Mouse (Mus musculus) testis, adult 2 months (tissue): ENCODE measurements around the gene Pard3b. TPM values are rescaled to one million over a fixed set of nuclear protein-coding genes. Genes with fewer than 3 reads are reported as not detected.

ENCODE experiments used
- H3K27ac ChIP-seq: fragments of 200-500 bp; 2 replicates; pipeline ENCODE4 v1.5.1; 2012; ENCODE audit warnings: low read depth, low read length; ENCODE audit not compliant: control insufficient read depth, insufficient read depth
- H3K27me3 ChIP-seq: fragments of 200-500 bp; 2 replicates; pipeline ENCODE4 v1.6.1; 2012; ENCODE audit warnings: mild to moderate bottlenecking, low read length, moderate library complexity; ENCODE audit not compliant: control insufficient read depth, insufficient read depth
- H3K36me3 ChIP-seq: fragments of 200-500 bp; 2 replicates; pipeline ENCODE4 v1.6.1; 2012; ENCODE audit warnings: mild to moderate bottlenecking, low read length; ENCODE audit not compliant: control insufficient read depth, insufficient read depth
- H3K4me1 ChIP-seq: fragments of 200-500 bp; 2 replicates; pipeline ENCODE4 v1.6.1; 2012; ENCODE audit warnings: low read length; ENCODE audit not compliant: control insufficient read depth, insufficient read depth
- H3K4me3 ChIP-seq: fragments of 200-500 bp; 2 replicates; pipeline ENCODE4 v1.5.1; 2012; ENCODE audit warnings: low read depth, mild to moderate bottlenecking, low read length, moderate library complexity, mixed read lengths; ENCODE audit not compliant: control insufficient read depth
- CTCF ChIP-seq: fragments of 200-500 bp; IDR thresholded peaks from 2 replicates; pipeline ENCODE4 v1.5.1; 2012; ENCODE audit warnings: low read depth, mild to moderate bottlenecking, inconsistent platforms, low read length, moderate library complexity; ENCODE audit not compliant: control insufficient read depth, insufficient read depth, insufficient replicate concordance
- POLR2A ChIP-seq: fragments of 200-500 bp; IDR thresholded peaks from 2 replicates; pipeline ENCODE4 v1.6.1; 2012; ENCODE audit warnings: low read depth, mild to moderate bottlenecking, inconsistent platforms, low read length, moderate library complexity; ENCODE audit not compliant: control insufficient read depth
- polyA plus RNA-seq: library from polyadenylated mRNA; depleted of rRNA; stranded (reverse); fragments of >200 nt; gene quantifications from 2 replicates; pipeline ENCODE4 v1.2.3, GENCODE M21; 2012

The Pard3b gene
- polyA plus RNA-seq, 1 experiment = 1.3 TPM

DNA sequence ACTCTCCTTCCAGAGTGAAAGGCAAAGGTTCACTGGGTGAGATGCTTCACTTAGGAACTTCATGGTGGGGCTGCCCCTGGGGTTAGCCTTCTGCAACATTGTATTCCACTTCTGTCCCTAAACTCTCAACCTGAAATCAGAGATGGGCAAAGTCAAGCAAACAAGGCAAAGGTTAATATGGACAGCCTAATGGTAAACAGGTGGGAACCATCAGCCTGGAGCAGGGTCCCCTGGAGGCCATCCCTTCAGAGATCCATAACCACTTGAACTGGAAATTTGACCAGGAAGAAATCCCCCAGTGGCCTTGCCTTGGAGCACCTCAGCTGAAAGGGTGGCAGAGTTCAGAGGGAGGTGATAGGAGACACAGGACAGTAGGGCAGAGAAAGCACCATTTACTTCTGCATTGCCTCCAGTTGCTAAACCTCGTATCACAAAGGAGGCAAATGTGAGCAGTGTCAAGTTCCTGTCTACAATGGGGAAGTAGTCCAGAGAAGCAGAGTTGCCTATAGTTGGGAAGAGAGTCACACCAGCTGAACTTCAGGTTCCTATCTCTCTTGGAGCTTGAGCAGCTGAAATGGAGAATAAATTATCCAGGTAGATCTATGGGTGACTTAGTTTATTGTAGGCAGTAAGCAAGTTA, 412.7 kb downstream of the Pard3b start:
- Histone ChIP-seq H3K4me3 (no peak overlapping the region), H3K36me3 (no peaks in the 10 kb centered on the region), H3K27ac (no peak overlapping the region), H3K27me3 (no peaks in the 10 kb centered on the region), H3K4me1 (no peaks in the 10 kb centered on the region)
- TF ChIP-seq POLR2A (no peak), CTCF (no peak)

DNA sequence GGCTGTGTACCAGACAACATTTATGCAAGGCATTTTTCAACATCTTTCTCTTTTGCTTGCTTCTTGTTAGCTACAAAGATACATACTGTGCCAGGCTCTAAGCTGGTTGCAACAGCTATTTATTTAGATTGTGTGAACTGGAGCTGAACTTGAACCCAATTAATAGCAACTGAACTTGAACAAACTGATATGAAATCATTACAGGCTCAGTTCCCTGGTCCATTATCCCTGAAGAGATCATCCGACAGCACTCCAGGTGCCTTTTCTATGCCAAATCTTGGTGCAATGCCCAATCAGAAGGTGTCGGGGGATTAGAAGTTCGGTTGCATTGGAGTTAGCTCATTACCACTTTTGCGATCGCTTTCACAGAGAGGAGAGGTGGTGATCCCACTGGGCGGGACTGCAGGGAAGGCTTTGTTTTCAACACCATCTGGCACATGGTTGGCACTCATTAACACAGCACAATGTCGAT, 414.6 kb downstream of the Pard3b start:
- no peaks in the 10 kb centered on the region for H3K27me3 ChIP-seq
- no peak overlapping the region for H3K4me3 ChIP-seq
- no peaks in the 10 kb centered on the region for H3K36me3 ChIP-seq
- H3K27ac ChIP-seq = no peak overlapping the region
- TF ChIP-seq POLR2A (no peak), CTCF (no peak)
- no peaks in the 10 kb centered on the region for H3K4me1 ChIP-seq

DNA sequence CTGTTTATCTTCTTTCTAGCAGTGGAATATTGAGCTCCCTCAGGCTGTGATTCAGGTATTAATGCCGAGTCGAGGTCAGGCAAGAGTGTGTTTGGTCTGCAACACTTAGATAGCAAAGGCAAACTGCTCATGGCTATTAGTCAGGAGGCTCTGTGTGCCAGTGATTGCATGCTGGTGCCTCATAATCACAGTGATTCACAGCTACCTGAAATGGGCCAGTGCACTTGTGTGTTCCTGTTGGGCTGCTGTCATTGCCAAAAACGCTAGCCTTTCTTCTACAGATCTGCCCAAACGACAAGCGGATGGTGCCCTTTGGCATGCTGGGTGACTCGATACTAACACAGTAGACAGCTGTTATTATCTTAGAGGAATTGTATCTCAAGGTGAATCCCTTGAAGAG, 416.7 kb downstream of the Pard3b start:
- Histone ChIP-seq H3K36me3 (no peaks in the 10 kb centered on the region), H3K4me3 (no peak overlapping the region), H3K4me1 (no peaks in the 10 kb centered on the region), H3K27ac (no peak overlapping the region), H3K27me3 (no peaks in the 10 kb centered on the region)
- no peak for TF ChIP-seq CTCF
- TF ChIP-seq POLR2A = no peak

DNA sequence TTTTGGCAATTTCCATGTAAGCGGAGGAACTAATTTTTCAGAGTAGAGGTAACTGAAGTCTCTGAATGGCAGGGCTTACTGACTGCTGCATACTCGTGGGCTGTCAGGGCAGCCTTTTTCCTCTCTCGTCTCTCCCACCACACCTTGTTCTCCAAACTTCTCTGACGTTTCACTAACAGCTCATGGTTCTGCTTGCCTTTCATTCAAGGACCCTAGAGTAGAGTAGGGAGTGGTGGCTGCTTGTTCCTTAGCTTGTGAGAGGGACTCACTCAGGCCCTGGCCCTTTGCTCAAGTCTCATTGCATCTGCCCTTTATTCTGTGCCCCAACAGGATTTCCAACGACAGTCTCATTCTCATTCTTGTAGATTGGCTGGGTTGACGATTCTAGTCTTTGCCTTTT, 432.0 kb downstream of the Pard3b start:
- no peak overlapping the region for H3K4me3 ChIP-seq
- no peaks in the 10 kb centered on the region for H3K36me3 ChIP-seq
- H3K4me1 ChIP-seq = no peaks in the 10 kb centered on the region
- no peak overlapping the region for H3K27ac ChIP-seq
- TF ChIP-seq CTCF (no peak), POLR2A (no peak)
- H3K27me3 ChIP-seq = no peaks in the 10 kb centered on the region

DNA sequence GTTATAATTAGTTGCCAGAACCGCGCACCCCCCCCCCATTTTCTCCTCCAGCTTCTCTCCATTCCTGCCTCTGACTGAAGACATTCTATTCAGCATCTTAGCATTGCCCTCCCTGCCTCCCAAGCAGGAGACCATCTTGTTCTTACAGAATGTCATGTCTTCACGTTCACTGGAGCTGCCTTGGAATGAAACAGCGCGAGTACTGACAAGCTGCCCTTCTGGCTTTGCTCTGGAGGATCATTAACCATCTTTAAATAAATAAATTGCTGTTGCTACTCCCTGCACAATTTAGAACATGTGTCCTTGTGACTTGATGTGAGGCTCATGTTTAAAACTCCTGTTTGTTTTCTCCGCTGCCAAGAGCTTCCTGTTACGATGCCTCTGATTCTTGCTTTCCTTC, 432.5 kb downstream of the Pard3b start:
- Histone ChIP-seq H3K27ac (no peak overlapping the region), H3K27me3 (no peaks in the 10 kb centered on the region), H3K4me3 (no peak overlapping the region), H3K36me3 (no peaks in the 10 kb centered on the region), H3K4me1 (no peaks in the 10 kb centered on the region)
- TF ChIP-seq CTCF (no peak), POLR2A (no peak)

DNA sequence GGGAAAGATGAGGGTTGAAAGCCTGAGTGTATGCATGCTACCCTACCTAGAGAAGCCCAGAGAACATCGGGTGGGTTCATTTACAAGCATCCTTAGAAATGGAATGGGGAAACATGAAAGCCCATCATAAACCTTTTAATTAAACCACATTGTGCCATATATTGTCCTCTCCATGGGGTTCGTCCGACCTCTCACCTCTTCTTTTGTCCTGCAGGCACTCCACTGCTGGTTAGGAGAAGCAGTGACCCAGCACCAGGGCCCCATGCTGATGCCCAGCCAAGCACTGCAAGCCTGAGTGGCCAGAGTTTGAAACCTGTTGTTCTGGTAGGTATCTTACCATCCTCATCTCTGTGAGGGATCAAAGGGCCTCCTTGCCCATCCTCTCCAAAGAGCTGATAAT, 437.5 kb downstream of the Pard3b start:
- Histone ChIP-seq H3K27me3 (no peaks in the 10 kb centered on the region), H3K4me3 (no peak overlapping the region), H3K4me1 (no peaks in the 10 kb centered on the region), H3K36me3 (no peaks in the 10 kb centered on the region), H3K27ac (no peak overlapping the region)
- TF ChIP-seq CTCF (no peak), POLR2A (no peak)

DNA sequence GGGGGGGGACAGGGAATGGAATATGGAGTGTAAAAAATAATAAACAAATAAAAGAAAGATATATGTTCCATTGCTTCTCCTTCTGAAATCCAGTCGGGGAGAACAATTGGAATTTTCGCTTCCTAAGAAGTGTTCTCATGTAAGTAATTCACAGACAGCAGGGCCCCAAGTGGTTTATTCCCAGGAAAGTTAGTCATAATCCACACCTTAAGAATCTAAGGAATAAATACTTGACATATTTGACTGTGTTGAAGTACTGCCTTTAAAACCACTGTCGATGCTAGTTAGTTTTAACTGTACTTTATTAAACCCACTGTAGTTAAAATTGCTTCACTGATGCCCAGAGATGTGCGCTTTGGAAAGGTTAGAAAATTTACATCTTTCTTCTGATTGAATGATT, 442.5 kb downstream of the Pard3b start:
- no peak overlapping the region for H3K27ac ChIP-seq
- no peak for TF ChIP-seq CTCF
- no peak for TF ChIP-seq POLR2A
- no peaks in the 10 kb centered on the region for H3K27me3 ChIP-seq
- H3K4me3 ChIP-seq = no peak overlapping the region
- no peaks in the 10 kb centered on the region for H3K4me1 ChIP-seq
- no peaks in the 10 kb centered on the region for H3K36me3 ChIP-seq

DNA sequence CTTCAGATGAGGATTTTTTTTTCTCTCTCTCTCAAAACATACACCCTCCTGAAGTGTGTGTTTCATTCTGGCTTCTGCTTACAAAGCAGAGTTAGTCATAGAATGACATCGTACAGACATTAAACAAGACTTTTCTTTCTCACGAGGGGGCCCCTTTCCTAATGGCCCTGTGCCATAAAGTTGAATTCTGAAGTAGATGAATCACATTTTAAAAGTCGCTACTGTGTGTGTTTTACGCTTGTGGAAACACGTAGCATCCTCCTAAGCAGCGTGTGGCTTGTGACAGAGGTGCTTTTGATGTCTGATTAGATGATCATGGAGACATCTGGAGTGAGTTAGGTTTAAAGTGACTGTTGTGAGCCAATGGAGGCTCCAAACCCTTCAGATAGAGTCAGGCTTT, 447.4 kb downstream of the Pard3b start:
- no peak overlapping the region for H3K27ac ChIP-seq
- H3K4me1 ChIP-seq = no peaks in the 10 kb centered on the region
- TF ChIP-seq CTCF (no peak), POLR2A (no peak)
- H3K27me3 ChIP-seq = no peaks in the 10 kb centered on the region
- no peak overlapping the region for H3K4me3 ChIP-seq
- no peaks in the 10 kb centered on the region for H3K36me3 ChIP-seq

DNA sequence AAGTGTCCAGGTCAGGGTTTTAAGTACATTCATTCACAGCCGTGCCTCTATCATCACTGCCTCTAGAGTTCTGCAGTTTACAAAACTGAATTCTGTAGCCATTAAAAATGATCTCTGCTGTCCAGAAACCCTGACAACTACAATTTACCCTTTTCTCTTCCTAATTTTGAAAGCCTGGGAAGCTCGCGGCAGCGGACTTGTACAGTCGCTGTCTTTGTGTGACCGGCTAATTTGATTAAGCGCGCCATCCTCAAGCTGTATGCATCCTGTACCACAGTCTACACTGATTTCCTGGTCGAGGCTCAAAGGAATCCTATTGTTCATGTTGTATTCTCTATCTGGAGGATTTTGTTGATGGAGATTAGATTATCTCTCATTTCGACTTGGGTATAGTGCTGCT, 448.8 kb downstream of the Pard3b start:
- Histone ChIP-seq H3K4me1 (no peaks in the 10 kb centered on the region), H3K36me3 (no peaks in the 10 kb centered on the region), H3K27ac (no peak overlapping the region), H3K27me3 (no peaks in the 10 kb centered on the region), H3K4me3 (no peak overlapping the region)
- TF ChIP-seq CTCF (no peak), POLR2A (no peak)
